Mouse (Mus musculus) spleen, adult 2 months (tissue): ENCODE measurements around the gene Cacng7.

Source experiments
- CTCF ChIP-seq: fragments of 200-500 bp; IDR thresholded peaks from 2 replicates; pipeline ENCODE4 v1.5.1; 2011; ENCODE audit warnings: mild to moderate bottlenecking, inconsistent platforms; ENCODE audit not compliant: insufficient read depth, insufficient read length, insufficient replicate concordance; ENCODE audit errors: extremely low read depth
- POLR2A ChIP-seq: fragments of 200-500 bp; IDR thresholded peaks from 2 replicates; pipeline ENCODE4 v1.6.1; 2011; ENCODE audit warnings: low read depth, low read length, inconsistent platforms

- TF ChIP-seq POLR2A (no peak), CTCF (no peak)
These were observed 5.7 kb downstream of the Cacng7 start for GRCm38 (mm10) chr7:3338286-3338935.
